Mouse (Mus musculus) heart, postnatal 10 days (tissue): ENCODE measurements around the gene Hat1. TPM values are rescaled to one million over a fixed set of nuclear protein-coding genes. Genes with fewer than 3 reads are reported as not detected.
"Not testable (repeated sequence)": the region's sequence is repeated elsewhere in the genome, so short reads cannot be mapped to it uniquely, and the experiment has no call there.

Source experiments
- DNase-seq, 2 experiments: peaks; one replicate each; pipeline ENCODE4 v3.0.0; 2021
- intact Hi-C: fragments of 180-260 bp; cut with DNase I; formaldehyde crosslinking; loops from one replicate; pipeline ENCODE4 v1.15.1; 2025
- total RNA-seq, 2 experiments: library from RNA; stranded (reverse); gene quantifications; 2 replicates each; pipeline ENCODE4 v1.2.3; 2021

The Hat1 gene
- 10 to 100 TPM; 40.7 to 48.3 TPM for total RNA-seq

GRCm38 (mm10) chr2:71388951-71389763, at the start of gene Hat1:
Hat1 (plus strand) TSS chr2:71388958.
- peak; percentile 97 for DNase-seq
- intact Hi-C loops: loop anchor here (1.0 kb wide), 1 partner anchor 22 kb away; the partner anchor contains the start of gene Slc25a12

DNA sequence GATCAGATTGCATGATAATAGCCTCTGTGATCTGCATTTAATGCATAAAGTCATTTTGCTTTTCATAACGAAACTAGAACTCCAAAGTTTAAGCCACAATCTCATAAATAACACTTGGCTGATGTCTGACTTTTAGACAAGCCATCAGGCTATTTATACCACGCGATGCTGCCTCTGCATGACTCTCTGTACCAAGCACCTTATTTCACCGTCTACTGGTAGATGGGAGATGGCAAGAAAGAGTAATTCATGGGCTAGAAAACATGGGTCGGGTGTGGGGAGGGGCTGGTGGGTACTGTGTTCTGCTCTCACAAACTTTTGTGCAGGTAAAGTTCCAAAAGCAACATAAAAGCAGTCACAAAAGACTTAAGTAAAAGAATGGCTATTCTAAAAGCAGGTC, 48.6 kb upstream of the Hat1 start:
- peak in 1 of 2 experiments; percentile 27 for DNase-seq

DNA sequence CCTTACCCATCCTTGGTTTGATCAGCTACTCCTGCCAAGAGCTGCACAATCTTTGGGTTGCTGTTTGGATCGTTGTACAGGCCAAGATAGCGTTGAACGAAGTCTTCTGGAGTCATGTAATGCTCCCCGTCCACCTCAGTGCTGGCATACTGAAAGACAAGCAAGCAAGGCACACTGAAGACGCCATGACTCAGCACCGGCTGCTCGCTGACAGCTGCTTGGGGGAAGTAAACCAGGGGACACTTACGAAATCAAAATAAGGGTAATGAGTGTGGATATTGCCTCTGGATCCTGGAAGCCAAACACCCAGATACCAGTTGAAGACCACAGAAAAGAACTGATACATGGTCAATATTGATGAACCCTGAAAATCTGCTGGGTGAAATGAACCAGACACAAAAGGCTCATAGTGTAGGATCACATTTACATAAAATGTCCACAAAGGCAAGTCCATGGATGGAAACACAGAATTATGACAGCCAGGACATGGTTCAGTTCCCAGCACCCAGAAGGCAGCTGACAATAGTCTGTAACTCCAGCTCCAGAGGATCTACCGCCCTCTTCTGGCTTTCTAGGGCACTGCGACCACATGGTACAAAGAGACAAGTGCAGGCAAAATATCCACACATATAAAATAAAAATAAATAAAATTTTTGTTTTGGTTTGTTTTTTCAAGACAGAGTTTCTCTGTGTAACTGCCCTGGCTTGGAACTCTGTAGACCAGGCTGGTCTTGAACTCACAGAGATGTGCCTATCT, 44.7 kb upstream of the Hat1 start:
- no peak for DNase-seq
- intact Hi-C loops: no loop called here

More for the DNA sequence above, 48.6 kb upstream of the Hat1 start:
- intact Hi-C loops: no loop called here

DNA sequence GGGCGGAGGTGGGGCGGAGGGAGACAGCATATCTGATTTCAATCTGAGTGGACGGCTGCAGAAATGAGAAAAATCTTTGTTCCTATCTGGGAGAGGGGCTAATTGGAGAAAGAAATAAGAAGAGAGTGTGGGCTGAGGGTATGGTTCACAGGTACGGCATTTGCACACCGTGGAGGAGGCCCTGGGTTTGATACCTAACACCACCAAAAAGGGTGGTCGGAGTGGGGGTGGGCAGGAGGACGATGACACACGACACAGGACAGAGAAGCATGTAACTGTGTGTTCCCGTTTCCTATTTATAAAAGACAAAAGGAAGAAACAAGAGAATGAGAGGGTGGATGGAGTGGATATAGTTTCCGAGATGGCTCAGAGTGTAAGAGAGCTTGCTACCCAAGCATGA, 41.6 kb upstream of the Hat1 start:
- intact Hi-C loops: no loop called here
- DNase-seq: no peak

GRCm38 (mm10) chr2:71347732-71348490, 40.8 kb upstream of the Hat1 start:
- no peak for DNase-seq
- intact Hi-C loops: no loop called here

DNA sequence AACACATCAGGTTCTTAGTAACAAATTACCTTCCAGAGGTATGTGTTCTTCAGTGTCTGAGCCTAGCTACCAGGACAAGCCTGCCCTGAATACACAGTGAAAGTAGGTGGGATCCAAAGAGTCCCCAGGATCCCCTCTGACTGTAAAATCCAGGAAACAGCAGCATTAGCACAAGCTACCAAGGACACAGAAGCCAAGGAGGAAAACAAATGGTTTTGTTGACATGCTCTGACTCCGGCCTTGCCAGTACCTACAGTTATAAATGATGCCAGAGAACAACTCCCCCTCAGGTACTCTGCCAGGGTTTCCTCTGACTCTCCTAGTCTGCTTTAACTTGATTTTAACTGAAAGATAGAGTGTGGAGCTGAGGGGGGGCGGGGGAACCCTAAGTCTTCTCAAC, 39.2 kb upstream of the Hat1 start:
- intact Hi-C loops: no loop called here
- no peak for DNase-seq

DNA sequence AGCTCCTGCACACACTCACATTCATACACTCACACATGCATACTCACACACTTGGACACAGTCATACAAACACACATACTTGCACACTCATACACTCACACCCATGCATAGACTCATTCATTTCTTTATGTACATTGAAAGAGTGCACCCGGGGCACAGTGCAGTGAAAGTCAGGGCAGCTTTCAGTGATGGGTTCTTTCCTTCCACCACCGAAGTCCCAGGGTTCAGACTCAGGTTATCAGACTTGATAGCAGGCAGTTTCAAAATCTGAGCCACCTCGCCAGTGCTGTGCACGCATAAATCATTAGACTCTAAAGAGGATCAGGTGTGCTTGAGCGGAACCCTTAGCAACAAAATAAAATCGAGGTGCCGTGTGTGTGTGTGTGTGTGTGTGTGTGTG, 38.6 kb upstream of the Hat1 start:
- DNase-seq: no peak
- intact Hi-C loops: no loop called here

- no peak for DNase-seq
- intact Hi-C loops: no loop called here
Observed at GRCm38 (mm10) chr2:71350904-71351726, 37.6 kb upstream of the Hat1 start.

DNA sequence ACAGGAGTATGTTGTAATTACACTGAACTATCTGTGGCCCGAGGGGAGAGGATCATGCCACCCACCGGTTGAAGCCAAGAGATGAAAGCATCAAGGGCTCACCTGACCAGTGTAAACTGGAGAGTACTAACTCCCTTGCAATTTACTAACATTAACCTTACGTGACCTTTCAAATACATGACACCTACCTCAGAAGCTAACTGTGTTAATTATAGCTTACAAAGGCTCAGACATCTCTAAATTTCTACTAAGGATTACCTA, 37.1 kb upstream of the Hat1 start:
- DNase-seq: no peak
- intact Hi-C loops: no loop called here

- intact Hi-C loops: no loop called here
- peak; percentile 34 to 37 for DNase-seq
Observed at GRCm38 (mm10) chr2:71353306-71354054, 35.3 kb upstream of the Hat1 start.

DNA sequence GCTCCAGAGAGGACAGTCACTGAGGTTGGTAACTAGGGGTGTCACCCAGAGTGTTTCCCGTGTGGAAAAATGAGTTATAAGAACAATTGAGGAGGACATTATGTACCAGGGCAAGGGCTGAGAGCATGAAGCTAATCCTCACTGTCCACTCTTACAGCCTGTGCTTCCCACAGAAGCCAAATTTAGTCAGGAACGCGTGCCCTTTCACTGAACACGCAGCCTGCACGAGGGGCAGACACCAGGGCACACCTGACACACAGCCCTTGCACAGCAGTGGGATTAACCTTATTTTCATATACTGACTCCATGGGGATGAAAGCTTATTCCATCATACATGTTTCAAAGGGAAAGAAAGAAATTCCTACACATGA, 34.7 kb upstream of the Hat1 start:
- intact Hi-C loops: no loop called here
- DNase-seq: peak; percentile 29 to 44

GRCm38 (mm10) chr2:71358347-71358746, 30.4 kb upstream of the Hat1 start:
- intact Hi-C loops: no loop called here

GRCm38 (mm10) chr2:71360192-71360591, 28.6 kb upstream of the Hat1 start:
- intact Hi-C loops: no loop called here
- no peak for DNase-seq

More at GRCm38 (mm10) chr2:71358347-71358746, 30.4 kb upstream of the Hat1 start:
- no peak for DNase-seq

- intact Hi-C loops: loop anchor here (1.0 to 5.0 kb wide), 3 partner anchors 23 to 166 kb away; no protein-coding TSS in a partner anchor
- DNase-seq: no peak
Observed at GRCm38 (mm10) chr2:71366618-71367124, 22.1 kb upstream of the Hat1 start.

DNA sequence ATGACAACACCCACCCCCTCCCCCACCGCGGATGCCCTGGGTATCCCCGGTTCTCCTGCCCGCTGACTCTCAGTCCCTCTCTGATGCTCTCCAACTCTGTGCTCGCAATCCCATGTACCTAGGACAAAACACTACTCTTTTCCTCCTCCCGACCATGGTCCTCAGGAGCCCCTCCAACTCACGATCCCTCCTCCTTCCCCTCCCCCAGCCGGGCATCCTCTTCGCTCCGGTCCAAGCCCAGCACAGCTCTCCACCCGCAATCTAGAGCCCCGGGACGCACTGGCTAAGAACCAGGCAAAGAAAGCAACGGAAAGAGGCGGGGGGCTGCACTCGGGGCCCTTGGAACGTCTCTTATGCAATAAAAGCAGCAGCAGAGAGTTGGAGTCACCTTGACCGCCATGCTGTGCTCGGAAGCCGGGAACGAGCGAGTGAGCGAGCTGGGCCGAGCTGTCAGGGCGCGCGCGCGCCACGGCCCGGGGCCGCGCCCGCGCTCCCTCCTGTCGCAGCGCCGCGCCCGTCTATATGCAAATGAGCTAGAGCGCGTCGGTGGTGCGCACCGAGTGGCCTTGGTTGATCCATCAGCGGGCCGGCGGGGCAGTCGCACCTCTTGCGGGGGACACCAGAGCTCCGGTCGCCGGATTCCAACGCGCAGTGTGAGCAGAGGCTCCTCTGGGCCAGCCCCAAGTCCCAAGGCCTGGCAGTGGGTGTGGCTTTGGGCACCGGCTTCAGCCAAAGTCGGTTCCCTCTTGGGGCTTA, 21.5 kb upstream of the Hat1 start, which contains the start of gene Slc25a12:
Gene Slc25a12 (minus strand): TSS at position 625 of the 756 bp plus-strand sequence.
- intact Hi-C loops: loop anchor here (1.0 to 5.0 kb wide), 3 partner anchors 22 to 165 kb away; no protein-coding TSS in a partner anchor
- DNase-seq: peak; percentile 90 to 91

- DNase-seq: peak in 1 of 2 experiments; percentile 9
- intact Hi-C loops: loop anchor here (5.0 kb wide), 2 partner anchors 41 to 164 kb away; no protein-coding TSS in a partner anchor
Observed at GRCm38 (mm10) chr2:71368086-71368485, 20.7 kb upstream of the Hat1 start.

DNA sequence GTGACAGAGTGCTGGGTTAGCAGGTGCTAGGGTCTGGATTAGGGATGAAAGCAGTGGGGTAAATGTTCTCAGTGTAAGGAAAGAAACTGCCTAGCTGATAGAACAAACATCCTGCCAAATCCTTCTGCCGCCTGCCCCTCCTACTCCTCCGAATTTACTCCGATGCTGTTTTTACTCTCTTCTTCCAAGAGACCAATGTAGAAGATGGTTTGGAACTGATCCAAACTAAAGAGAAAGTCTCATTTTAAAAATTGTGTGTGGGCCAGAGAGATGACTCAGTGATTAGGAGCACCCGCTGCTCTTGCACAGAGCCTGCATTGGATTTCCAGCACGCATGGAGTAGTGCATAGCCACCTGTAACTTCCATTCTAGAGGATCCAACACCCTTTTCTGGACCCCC, 17.0 kb upstream of the Hat1 start:
- DNase-seq: no peak
- intact Hi-C loops: no loop called here

GRCm38 (mm10) chr2:71372261-71372660, 16.5 kb upstream of the Hat1 start:
- DNase-seq, intact Hi-C loops: not testable (repeated sequence)
